Mouse (Mus musculus) right cerebral cortex, postnatal 4 days (tissue): ENCODE results near the gene Dtnbp1.

Experiments used
- DNase-seq: peaks from one replicate; pipeline ENCODE4 v3.0.0-alpha.2; 2022

Dtnbp1 gene

GRCm38 (mm10) chr13:44948320-44949250, 53.4 kb downstream of the Dtnbp1 start:
- no peak for DNase-seq

- peak; percentile 22 for DNase-seq
Observed at GRCm38 (mm10) chr13:44946880-44947635, 54.9 kb downstream of the Dtnbp1 start.

- DNase-seq, result peak; percentile 14
Observed at GRCm38 (mm10) chr13:44943618-44944017, 58.3 kb downstream of the Dtnbp1 start.

- DNase-seq, result no peak
Observed at GRCm38 (mm10) chr13:44939326-44940035, 62.5 kb downstream of the Dtnbp1 start.

GRCm38 (mm10) chr13:44937681-44938080, 64.3 kb downstream of the Dtnbp1 start:
- no peak for DNase-seq

GRCm38 (mm10) chr13:44933575-44933974, 68.4 kb downstream of the Dtnbp1 start:
- DNase-seq, result no peak

GRCm38 (mm10) chr13:44932307-44933264, 69.4 kb downstream of the Dtnbp1 start:
- DNase-seq, result no peak

GRCm38 (mm10) chr13:44926311-44926710, 75.6 kb downstream of the Dtnbp1 start:
- no peak for DNase-seq

- no peak for DNase-seq
Observed at GRCm38 (mm10) chr13:44925173-44925572, 76.8 kb downstream of the Dtnbp1 start.

- no peak for DNase-seq
Observed at GRCm38 (mm10) chr13:44924042-44924441, 77.9 kb downstream of the Dtnbp1 start.

- no peak for DNase-seq
Observed at GRCm38 (mm10) chr13:44921721-44922120, 80.2 kb downstream of the Dtnbp1 start.

GRCm38 (mm10) chr13:44921095-44921494, 80.9 kb downstream of the Dtnbp1 start:
- no peak for DNase-seq

- DNase-seq, result no peak
Observed at GRCm38 (mm10) chr13:44918269-44918668, 83.7 kb downstream of the Dtnbp1 start.

GRCm38 (mm10) chr13:44917202-44917601, 84.7 kb downstream of the Dtnbp1 start:
- no peak for DNase-seq

GRCm38 (mm10) chr13:44915945-44916344, 86.0 kb downstream of the Dtnbp1 start:
- no peak for DNase-seq

- DNase-seq, result no peak
Observed at GRCm38 (mm10) chr13:44915382-44915781, 86.6 kb downstream of the Dtnbp1 start.

- no peak for DNase-seq
Observed at GRCm38 (mm10) chr13:44913560-44913959, 88.4 kb downstream of the Dtnbp1 start.

- peak; percentile 51 for DNase-seq
Observed at GRCm38 (mm10) chr13:44912851-44913250, 89.1 kb downstream of the Dtnbp1 start.

- DNase-seq, result no peak
Observed at GRCm38 (mm10) chr13:44908790-44909189, 93.2 kb downstream of the Dtnbp1 start.

- peak; percentile 90 for DNase-seq
Observed at GRCm38 (mm10) chr13:44907702-44908101, 94.2 kb downstream of the Dtnbp1 start.

GRCm38 (mm10) chr13:44906141-44906540, 95.8 kb downstream of the Dtnbp1 start:
- DNase-seq, result no peak

- no peak for DNase-seq
Observed at GRCm38 (mm10) chr13:44904271-44904670, 97.7 kb downstream of the Dtnbp1 start.
